Mouse (Mus musculus): ENCODE results near the gene Camsap2. TPM values are rescaled to one million over a fixed set of nuclear protein-coding genes. Genes with fewer than 3 reads are reported as not detected.

The Camsap2 gene
- polyA plus RNA-seq, 1 experiment from 2014 or later, result 23.6 TPM

DNA sequence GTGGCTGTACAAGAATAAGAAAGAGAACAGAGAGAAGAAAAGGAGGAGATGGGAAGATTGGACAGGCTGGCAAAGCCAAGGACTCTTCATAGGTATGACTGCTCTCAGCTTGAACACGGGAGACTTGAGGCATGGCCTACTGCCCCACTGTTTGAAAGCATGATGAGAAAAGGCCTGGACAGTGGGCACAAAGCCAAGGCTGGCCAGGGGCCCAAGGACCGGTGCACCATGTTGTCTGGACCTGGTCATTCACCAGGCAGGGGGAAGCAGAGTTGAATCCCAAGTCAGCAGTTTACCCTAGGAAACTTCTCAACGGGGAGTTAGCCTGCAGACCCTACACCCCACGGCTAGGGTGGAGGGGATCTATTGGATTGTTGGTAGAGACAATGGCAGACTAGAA is 118.0 kb downstream of the Camsap2 start:
- H3K9me3 ChIP-seq (ENCODE audit: control insufficient read depth, low read length), result no peaks in the 10 kb centered on the region
- ATAC-seq, result no peak
- no peak overlapping the region for H3K27ac ChIP-seq (ENCODE audit: low read depth, low read length)
- no peak overlapping the region for H3K4me3 ChIP-seq (ENCODE audit: low read length)
- H3K4me1 ChIP-seq (ENCODE audit: control insufficient read depth, insufficient read depth, low read depth, low read length), result peaks cover 26% of the 10 kb centered on the region
- no peaks in the 10 kb centered on the region for H3K27me3 ChIP-seq (replicated peaks; ENCODE audit: control insufficient read depth, insufficient read depth, low read length)
- no peak overlapping the region for H3K4me2 ChIP-seq (ENCODE audit: low read length)
- no peak overlapping the region for H3K9ac ChIP-seq (ENCODE audit: low read depth, low read length)
- H3K36me3 ChIP-seq (ENCODE audit: control insufficient read depth, insufficient read depth, low read length), result no peaks in the 10 kb centered on the region
- 41% methylated on average over 4 of the region's 4 CpGs for WGBS

DNA sequence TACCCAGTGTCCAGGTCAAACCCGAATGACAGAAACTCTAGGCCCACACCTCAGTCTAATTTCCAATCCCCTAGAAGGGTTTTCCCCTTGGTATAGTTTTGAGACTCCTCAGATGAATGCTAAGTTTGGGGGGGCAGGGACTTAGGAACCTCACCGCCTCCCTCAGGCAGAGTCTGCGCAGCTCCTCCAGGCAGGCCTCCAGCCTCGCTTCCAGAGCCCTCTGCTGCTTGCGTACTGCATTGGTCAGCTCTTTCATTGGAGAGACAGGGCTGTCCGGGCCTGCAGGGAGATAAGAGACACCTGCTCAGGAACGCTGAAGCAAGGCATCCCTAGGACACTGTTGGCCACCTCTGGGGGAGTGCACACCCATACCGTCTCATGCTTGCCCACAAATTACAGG is 119.3 kb downstream of the Camsap2 start:
- H3K4me3 ChIP-seq (ENCODE audit: low read length), result no peak overlapping the region
- ATAC-seq, result no peak
- no peaks in the 10 kb centered on the region for H3K36me3 ChIP-seq (ENCODE audit: control insufficient read depth, insufficient read depth, low read length)
- H3K9ac ChIP-seq (ENCODE audit: low read depth, low read length), result no peak overlapping the region
- no peak overlapping the region for H3K4me2 ChIP-seq (ENCODE audit: low read length)
- H3K9me3 ChIP-seq (ENCODE audit: control insufficient read depth, low read length), result no peaks in the 10 kb centered on the region
- WGBS, result 93% methylated on average over 8 of the region's 8 CpGs
- no peaks in the 10 kb centered on the region for H3K27me3 ChIP-seq (replicated peaks; ENCODE audit: control insufficient read depth, insufficient read depth, low read length)
- peaks cover 17% of the 10 kb centered on the region for H3K4me1 ChIP-seq (ENCODE audit: control insufficient read depth, insufficient read depth, low read depth, low read length)
- H3K27ac ChIP-seq (ENCODE audit: low read depth, low read length), result no peak overlapping the region

DNA sequence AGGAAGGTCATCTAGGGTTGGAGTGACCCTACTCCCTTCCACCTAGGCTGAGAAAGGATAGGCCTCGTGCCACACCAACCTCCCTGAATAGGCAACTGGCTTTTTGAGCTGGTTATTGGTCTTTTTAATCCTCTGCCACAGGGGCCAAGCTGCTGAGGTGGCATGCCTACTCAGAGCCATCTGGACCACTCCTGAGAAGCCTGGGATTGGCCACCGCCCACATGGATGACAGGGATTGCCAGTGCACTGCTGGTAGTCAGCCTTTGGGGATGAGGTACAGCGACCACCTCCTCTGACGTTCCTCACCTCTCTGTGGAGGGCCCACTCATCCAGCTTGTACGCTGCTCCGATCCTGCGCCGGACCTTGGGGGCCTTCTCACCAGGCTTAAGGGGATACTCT is 120.1 kb downstream of the Camsap2 start:
- Histone ChIP-seq H3K4me3 (ENCODE audit: low read length) (no peak overlapping the region), H3K36me3 (ENCODE audit: control insufficient read depth, insufficient read depth, low read length) (no peaks in the 10 kb centered on the region), H3K27ac (ENCODE audit: low read depth, low read length) (no peak overlapping the region), H3K9me3 (ENCODE audit: control insufficient read depth, low read length) (no peaks in the 10 kb centered on the region), H3K4me2 (ENCODE audit: low read length) (no peak overlapping the region), H3K9ac (ENCODE audit: low read depth, low read length) (no peak overlapping the region), H3K27me3 (replicated peaks; ENCODE audit: control insufficient read depth, insufficient read depth, low read length) (no peaks in the 10 kb centered on the region), H3K4me1 (ENCODE audit: control insufficient read depth, insufficient read depth, low read depth, low read length) (peaks cover 15% of the 10 kb centered on the region)
- ATAC-seq, result no peak
- WGBS, result 88% methylated on average over 8 of the region's 8 CpGs

DNA sequence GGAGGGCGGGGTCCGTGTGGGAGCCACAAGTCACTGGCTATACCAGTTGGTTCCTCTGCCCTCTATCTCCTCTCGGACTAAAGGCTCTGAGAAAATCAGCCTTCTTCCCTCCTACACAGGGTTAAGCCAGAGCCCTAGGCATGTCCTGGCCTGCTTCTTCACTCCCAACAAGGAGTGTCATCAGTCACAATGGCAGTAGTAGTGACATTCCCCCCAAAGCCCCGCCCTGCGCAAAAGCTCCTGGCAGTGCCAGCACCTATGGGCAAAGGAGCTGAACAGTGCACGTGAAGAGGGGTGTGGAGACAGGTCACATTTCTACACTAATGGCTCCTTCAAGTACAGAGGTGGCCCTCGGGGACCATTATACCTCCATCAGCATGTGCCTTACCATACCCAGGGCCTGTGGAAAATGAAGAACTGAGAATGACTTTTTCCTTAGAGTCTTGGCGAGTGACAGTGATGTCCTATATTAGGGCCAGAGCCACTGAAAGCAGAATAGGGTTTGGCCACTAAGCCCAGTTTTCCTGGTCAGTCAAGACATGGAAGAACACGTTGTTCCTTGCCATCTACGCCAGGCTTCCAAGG is 122.1 kb downstream of the Camsap2 start:
- Histone ChIP-seq H3K4me1 (ENCODE audit: control insufficient read depth, insufficient read depth, low read depth, low read length) (peaks cover 11% of the 10 kb centered on the region), H3K27me3 (replicated peaks; ENCODE audit: control insufficient read depth, insufficient read depth, low read length) (no peaks in the 10 kb centered on the region), H3K36me3 (ENCODE audit: control insufficient read depth, insufficient read depth, low read length) (no peaks in the 10 kb centered on the region), H3K4me3 (ENCODE audit: low read length) (no peak overlapping the region), H3K9me3 (ENCODE audit: control insufficient read depth, low read length) (no peaks in the 10 kb centered on the region), H3K27ac (ENCODE audit: low read depth, low read length) (no peak overlapping the region), H3K4me2 (ENCODE audit: low read length) (no peak overlapping the region), H3K9ac (ENCODE audit: low read depth, low read length) (no peak overlapping the region)
- WGBS, result 94% methylated on average over 10 of the region's 10 CpGs
- ATAC-seq, result no peak

DNA sequence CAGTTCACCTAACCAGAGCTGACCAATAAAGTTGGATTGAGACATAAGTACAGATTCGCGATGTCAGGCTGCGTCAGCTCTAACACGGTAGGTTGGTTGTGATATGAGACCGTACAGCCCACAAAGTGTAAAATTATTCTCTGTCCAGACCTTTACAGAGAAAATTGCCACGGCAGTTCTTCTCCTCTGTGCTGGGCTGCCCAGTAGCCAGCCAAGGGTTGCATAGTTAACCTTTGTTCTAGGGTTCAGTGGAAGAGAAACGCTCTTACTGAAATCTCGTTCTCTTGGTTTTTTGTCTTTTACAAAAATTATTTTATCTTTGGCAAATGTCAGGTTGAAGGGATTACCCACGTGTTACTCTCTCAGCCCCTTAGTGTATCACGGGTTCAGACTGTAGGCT is 123.5 kb downstream of the Camsap2 start:
- H3K27ac ChIP-seq (ENCODE audit: low read depth, low read length), result no peak overlapping the region
- no peak overlapping the region for H3K4me3 ChIP-seq (ENCODE audit: low read length)
- H3K27me3 ChIP-seq (replicated peaks; ENCODE audit: control insufficient read depth, insufficient read depth, low read length), result no peaks in the 10 kb centered on the region
- no peak overlapping the region for H3K9ac ChIP-seq (ENCODE audit: low read depth, low read length)
- no peak overlapping the region for H3K4me2 ChIP-seq (ENCODE audit: low read length)
- WGBS, result 84% methylated on average over 10 of the region's 10 CpGs
- no peak for ATAC-seq
- no peaks in the 10 kb centered on the region for H3K9me3 ChIP-seq (ENCODE audit: control insufficient read depth, low read length)
- H3K4me1 ChIP-seq (ENCODE audit: control insufficient read depth, insufficient read depth, low read depth, low read length), result peaks cover 7% of the 10 kb centered on the region
- no peaks in the 10 kb centered on the region for H3K36me3 ChIP-seq (ENCODE audit: control insufficient read depth, insufficient read depth, low read length)

DNA sequence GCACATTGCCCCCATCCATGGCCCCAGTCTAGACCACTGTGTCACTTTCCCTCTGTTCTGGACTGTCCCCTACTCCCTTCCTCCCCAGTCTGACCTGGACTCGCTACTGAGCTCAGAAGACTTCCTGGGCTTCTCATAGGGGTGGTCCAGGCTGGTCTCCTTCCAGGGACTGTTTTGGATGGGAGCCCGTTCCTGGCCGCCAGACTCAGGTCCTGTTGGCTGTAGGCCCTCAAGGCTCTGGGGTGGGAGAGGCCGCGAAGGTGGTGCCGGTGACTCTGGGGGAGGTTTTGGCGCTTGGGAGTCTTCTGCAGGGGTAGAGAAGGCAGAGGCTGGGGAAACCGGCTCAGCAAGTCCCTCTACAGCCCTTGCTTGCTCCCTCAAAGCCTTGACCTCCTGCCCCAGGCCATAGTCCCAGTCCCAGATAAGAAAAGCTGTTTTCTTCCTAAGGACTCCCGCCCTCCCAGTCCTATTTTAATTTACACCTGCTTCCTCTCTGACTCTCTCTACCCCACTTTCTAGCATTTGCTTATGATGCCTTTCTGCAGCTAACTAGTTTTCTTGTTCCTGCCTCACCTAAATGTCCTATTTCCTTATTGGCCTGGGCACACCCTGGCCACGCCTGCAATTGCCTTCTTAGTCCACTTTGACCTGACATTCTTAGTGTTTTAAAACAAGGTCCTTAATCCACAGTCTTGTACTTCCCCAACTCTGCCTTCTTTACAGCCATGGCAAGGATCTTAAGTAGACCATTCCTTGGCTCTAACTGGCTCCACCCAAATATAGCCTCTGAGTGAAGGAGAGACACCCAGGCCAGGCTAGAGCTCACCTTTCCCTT is 125.7 kb downstream of the Camsap2 start:
- Histone ChIP-seq H3K27me3 (replicated peaks; ENCODE audit: control insufficient read depth, insufficient read depth, low read length) (no peaks in the 10 kb centered on the region), H3K9ac (ENCODE audit: low read depth, low read length) (no peak overlapping the region), H3K36me3 (ENCODE audit: control insufficient read depth, insufficient read depth, low read length) (no peaks in the 10 kb centered on the region), H3K27ac (ENCODE audit: low read depth, low read length) (no peak overlapping the region), H3K4me3 (ENCODE audit: low read length) (no peak overlapping the region), H3K9me3 (ENCODE audit: control insufficient read depth, low read length) (no peaks in the 10 kb centered on the region), H3K4me1 (ENCODE audit: control insufficient read depth, insufficient read depth, low read depth, low read length) (peaks cover 3% of the 10 kb centered on the region), H3K4me2 (ENCODE audit: low read length) (no peak overlapping the region)
- ATAC-seq, result no peak
- WGBS, result 85% methylated on average over 10 of the region's 10 CpGs

Other genes with a start within 250 kb of the Camsap2 start
- 43.6 and 44.3 TPM in 2 replicates for gene Kif21b, start 214.7 kb downstream of the Camsap2 start, polyA plus RNA-seq (2015; fragmentation: Nextera tagmentation; extraction: Ambion mirVana)
- gene Mroh3, start 133.3 kb downstream of the Camsap2 start, polyA plus RNA-seq (2015; fragmentation: Nextera tagmentation; extraction: Ambion mirVana), result not detected in 2 replicates
- gene Inava, start 111.8 kb downstream of the Camsap2 start, polyA plus RNA-seq (2015; fragmentation: Nextera tagmentation; extraction: Ambion mirVana), result 2.6 TPM in 2 replicates
- 1.4 TPM in 2 replicates for gene Gpr25, start 85.2 kb downstream of the Camsap2 start, polyA plus RNA-seq (2015; fragmentation: Nextera tagmentation; extraction: Ambion mirVana)
- gene Ddx59, start 69.2 kb upstream of the Camsap2 start, polyA plus RNA-seq (2015; fragmentation: Nextera tagmentation; extraction: Ambion mirVana), result 17.2 TPM in 2 replicates
- 0.74 and 0.87 TPM in 2 replicates for gene Kif14, start 120.2 kb upstream of the Camsap2 start, polyA plus RNA-seq (2015; fragmentation: Nextera tagmentation; extraction: Ambion mirVana)

All from hindbrain, embryonic 16.5 days (tissue).